Mouse (Mus musculus) CH12.LX (cell line): Measurements from ENCODE around the gene Sox12.

Source experiments
- BHLHE40 ChIP-seq: IDR thresholded peaks from 2 replicates; pipeline ENCODE4 v1.6.1; 2011; ENCODE audit warnings: mild to moderate bottlenecking, low read depth, low read length, improper control_type of control experiment
- CTCF ChIP-seq, 2 experiments: IDR thresholded peaks in 1 of 2; conservative IDR thresholded peaks in 1 of 2; 2 replicates each; pipeline ENCODE4 v1.5.1; 2011 to 2012; ENCODE audit warnings: low read depth in 2 of 2, low read length in 2 of 2, improper control_type of control experiment in 1 of 2, inconsistent platforms in 1 of 2, mild to moderate bottlenecking in 1 of 2, moderate library complexity in 1 of 2
- POLR2A ChIP-seq: IDR thresholded peaks from 2 replicates; pipeline ENCODE4 v1.6.1; 2011; ENCODE audit warnings: low read depth, mild to moderate bottlenecking, improper control_type of control experiment, low read length
- POLR2AphosphoS2 ChIP-seq: IDR thresholded peaks from 2 replicates; pipeline ENCODE4 v1.6.1; 2011; ENCODE audit warnings: low read depth, low read length, improper control_type of control experiment
- SIN3A ChIP-seq: IDR thresholded peaks from 2 replicates; pipeline ENCODE4 v1.6.1; 2012; ENCODE audit warnings: low read length, improper control_type of control experiment, inconsistent platforms
- UBTF ChIP-seq: IDR thresholded peaks from 2 replicates; pipeline ENCODE4 v1.6.1; 2012; ENCODE audit warnings: low read depth, mild to moderate bottlenecking, inconsistent platforms, low read length, improper control_type of control experiment, moderate library complexity
- USF1 ChIP-seq: IDR thresholded peaks from 2 replicates; pipeline ENCODE4 v1.6.1; 2014; ENCODE audit warnings: low read depth, mild to moderate bottlenecking, inconsistent platforms, low read length, improper control_type of control experiment
- USF2 ChIP-seq: conservative IDR thresholded peaks from 2 replicates; pipeline ENCODE4 v1.6.1; 2011; ENCODE audit warnings: low read depth, low read length, improper control_type of control experiment

DNA sequence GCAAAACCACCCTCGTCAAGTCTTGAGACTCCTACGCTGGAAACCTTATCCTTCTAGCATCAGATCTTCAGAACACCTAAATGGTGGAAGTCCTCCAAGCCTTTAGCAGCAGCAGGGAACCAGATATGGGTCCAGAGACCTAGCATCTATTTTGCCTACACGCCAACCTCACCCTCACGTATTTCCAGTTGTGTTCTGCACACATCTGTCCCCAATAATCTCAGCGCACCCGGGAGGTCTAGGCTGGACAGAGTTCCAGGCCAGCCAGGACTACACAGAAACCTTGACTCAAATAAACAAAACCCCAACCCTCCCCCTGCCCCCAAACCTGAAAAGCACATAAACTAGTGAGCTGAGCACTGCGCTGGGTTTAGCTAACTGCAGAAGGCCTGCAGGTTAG lies 13.6 kb upstream of the Sox12 start:
- TF ChIP-seq POLR2A (no peak), POLR2AphosphoS2 (no peak), BHLHE40 (no peak), UBTF (no peak), SIN3A (no peak), CTCF (conservative IDR thresholded peaks at IDR 0.05 in 1 of 2, IDR thresholded peaks at IDR 0.05 in 1 of 2; ENCODE audit: low read depth in 2 of 2, low read length in 2 of 2) (no peak), USF2 (no peak), USF1 (no peak)
